Mouse (Mus musculus) spleen, adult 2 months (tissue): Measurements from ENCODE around the gene Insm1. TPM values are rescaled to one million over a fixed set of nuclear protein-coding genes. Genes with fewer than 3 reads are reported as not detected.

Source experiments
- DNase-seq, 2 experiments: peaks; one replicate each; pipeline versions ENCODE4 v3.0.0 to v3.0.0-alpha.2; 2012 to 2021; ENCODE audit warnings: low spot score in 2 of 2, low read depth in 1 of 2
- H3K27ac ChIP-seq: fragments of 200-500 bp; 2 replicates; pipeline ENCODE4 v1.5.1; 2012; ENCODE audit warnings: low read length, inconsistent platforms; ENCODE audit not compliant: insufficient read depth
- H3K27me3 ChIP-seq: fragments of 200-500 bp; 2 replicates; pipeline ENCODE4 v1.6.1; 2012; ENCODE audit warnings: mild to moderate bottlenecking, moderate library complexity, low read length, inconsistent platforms; ENCODE audit not compliant: control insufficient read depth, insufficient read depth
- H3K36me3 ChIP-seq: fragments of 200-500 bp; 2 replicates; pipeline ENCODE4 v1.6.1; 2012; ENCODE audit warnings: mild to moderate bottlenecking, low read length, inconsistent platforms; ENCODE audit not compliant: control insufficient read depth, insufficient read depth
- H3K4me1 ChIP-seq: fragments of 200-500 bp; 2 replicates; pipeline ENCODE4 v1.6.1; 2011; ENCODE audit warnings: inconsistent platforms; ENCODE audit not compliant: control insufficient read depth, insufficient read depth, insufficient read length
- H3K4me3 ChIP-seq: fragments of 200-500 bp; 2 replicates; pipeline ENCODE4 v1.5.1; 2011; ENCODE audit warnings: mild to moderate bottlenecking, inconsistent platforms; ENCODE audit not compliant: insufficient read depth, insufficient read length; ENCODE audit errors: extremely low read depth
- CTCF ChIP-seq: fragments of 200-500 bp; IDR thresholded peaks from 2 replicates; pipeline ENCODE4 v1.5.1; 2011; ENCODE audit warnings: mild to moderate bottlenecking, inconsistent platforms; ENCODE audit not compliant: insufficient read depth, insufficient read length, insufficient replicate concordance; ENCODE audit errors: extremely low read depth
- POLR2A ChIP-seq: fragments of 200-500 bp; IDR thresholded peaks from 2 replicates; pipeline ENCODE4 v1.6.1; 2011; ENCODE audit warnings: low read depth, low read length, inconsistent platforms
- WGBS: fragments of 180-500 bp; shearing (Covaris S2); methylation state at CpG from one replicate; pipeline ENCODE4 v1.1.7; 2018; 5-methylcytosine and 5-hydroxymethylcytosine counted together
- polyA plus RNA-seq: library from polyadenylated mRNA; depleted of rRNA; stranded (reverse); fragments of >200 nt; gene quantifications from 2 replicates; pipeline ENCODE4 v1.2.3, GENCODE M21; 2012

The Insm1 gene
- polyA plus RNA-seq, 1 experiment, result 1.3 TPM

GRCm38 (mm10) chr2:146262215-146262614 lies 40.5 kb downstream of the Insm1 start:
- no peak for DNase-seq
- 93% methylated on average over 10 of the region's 10 CpGs for WGBS
- TF ChIP-seq POLR2A (no peak), CTCF (no peak)
- Histone ChIP-seq H3K4me3 (no peak overlapping the region), H3K36me3 (no peaks in the 10 kb centered on the region), H3K27ac (no peak overlapping the region), H3K4me1 (no peaks in the 10 kb centered on the region), H3K27me3 (no peaks in the 10 kb centered on the region)

DNA sequence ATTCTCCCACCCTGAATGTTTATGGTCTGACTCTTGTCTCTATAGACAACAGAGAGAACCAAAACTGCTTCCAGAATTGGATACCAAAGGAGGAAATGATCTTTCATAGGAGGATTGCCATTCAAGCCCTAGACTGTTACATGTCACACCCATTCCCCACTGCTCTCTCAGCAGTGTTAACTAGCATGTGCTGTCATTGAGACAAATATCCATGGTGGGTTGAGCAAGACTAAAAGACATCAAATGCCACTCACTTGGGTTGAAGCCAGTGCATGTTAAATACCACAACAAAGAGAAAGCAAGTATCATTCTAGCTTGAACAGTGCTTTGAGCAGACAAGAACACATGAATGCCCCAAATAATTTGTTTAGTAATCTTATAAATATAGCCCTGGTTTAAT lies 41.2 kb downstream of the Insm1 start:
- H3K4me1 ChIP-seq, result no peaks in the 10 kb centered on the region
- no peaks in the 10 kb centered on the region for H3K27me3 ChIP-seq
- H3K4me3 ChIP-seq, result no peak overlapping the region
- no peak for DNase-seq
- no peak for TF ChIP-seq CTCF
- no peak for TF ChIP-seq POLR2A
- H3K27ac ChIP-seq, result no peak overlapping the region
- no peaks in the 10 kb centered on the region for H3K36me3 ChIP-seq

- Histone ChIP-seq H3K36me3 (no peaks in the 10 kb centered on the region), H3K4me1 (no peaks in the 10 kb centered on the region), H3K27me3 (no peaks in the 10 kb centered on the region), H3K27ac (no peak overlapping the region), H3K4me3 (no peak overlapping the region)
- WGBS, result 4% methylated on average over 4 of the region's 4 CpGs
- TF ChIP-seq POLR2A (no peak), CTCF (no peak)
- peak in 1 of 2 experiments; percentile 4 for DNase-seq
These were observed 43.3 kb downstream of the Insm1 start for GRCm38 (mm10) chr2:146265045-146265444.

DNA sequence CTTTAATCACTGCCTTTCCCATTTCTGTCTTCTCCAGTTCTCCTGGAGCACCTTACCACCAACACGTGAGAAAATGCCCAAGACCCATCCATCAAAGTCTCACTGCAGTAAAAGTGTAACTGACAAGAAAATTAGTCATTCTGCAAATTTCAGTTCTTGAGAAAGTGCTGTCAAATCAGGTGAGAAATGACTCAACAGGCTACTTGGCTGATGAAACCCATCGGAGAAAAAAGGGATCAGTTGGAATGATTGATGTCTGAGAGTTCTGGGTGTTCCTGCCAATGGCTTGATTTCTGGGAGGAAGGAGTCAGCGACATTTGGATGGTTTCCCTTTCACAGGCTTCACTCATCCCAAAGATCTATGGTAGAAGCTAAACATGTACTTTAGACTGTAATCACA lies 44.8 kb downstream of the Insm1 start:
- DNase-seq, result no peak
- WGBS, result 89% methylated on average over 3 of the region's 3 CpGs

More for the DNA sequence above, 44.8 kb downstream of the Insm1 start:
- Histone ChIP-seq H3K27me3 (no peaks in the 10 kb centered on the region), H3K4me1 (no peaks in the 10 kb centered on the region), H3K27ac (no peak overlapping the region), H3K36me3 (no peaks in the 10 kb centered on the region), H3K4me3 (no peak overlapping the region)
- TF ChIP-seq CTCF, result no peak
- TF ChIP-seq POLR2A, result no peak
